Mouse (Mus musculus) testis, adult 2 months (tissue): Measurements from ENCODE around the gene Dnajb1.

Experiments
- CTCF ChIP-seq: fragments of 200-500 bp; IDR thresholded peaks from 2 replicates; pipeline ENCODE4 v1.5.1; 2012; ENCODE audit warnings: low read depth, mild to moderate bottlenecking, inconsistent platforms, low read length, moderate library complexity; ENCODE audit not compliant: control insufficient read depth, insufficient read depth, insufficient replicate concordance
- POLR2A ChIP-seq: fragments of 200-500 bp; IDR thresholded peaks from 2 replicates; pipeline ENCODE4 v1.6.1; 2012; ENCODE audit warnings: low read depth, mild to moderate bottlenecking, inconsistent platforms, low read length, moderate library complexity; ENCODE audit not compliant: control insufficient read depth

GRCm38 (mm10) chr8:83602650-83603029 lies 5.4 kb upstream of the Dnajb1 start:
- TF ChIP-seq CTCF = no peak
- TF ChIP-seq POLR2A = no peak
